Mouse (Mus musculus): ENCODE data around the gene Mroh2a. TPM values are rescaled to one million over a fixed set of nuclear protein-coding genes. Genes with fewer than 3 reads are reported as not detected.

Mroh2a gene
- polyA plus RNA-seq, 2 experiments = under 0.01 to 0.38 TPM

- no peak overlapping the region for H3K4me3 ChIP-seq (ENCODE audit: insufficient read depth in 1 of 2, low read depth in 2 of 2, low read length in 2 of 2)
- ATAC-seq (ENCODE audit: insufficient read depth) (no peak), DNase-seq (ENCODE audit: low read depth in 3 of 3, low spot score in 3 of 3) (no peak)
- H3K4me1 ChIP-seq (replicated peaks; ENCODE audit: control insufficient read depth in 2 of 2, insufficient read depth in 2 of 2, low read length in 1 of 2) = peaks cover 6 to 31% of the 10 kb centered on the region in 2 experiments; a peak in 3 of 4 replicates
- 78% methylated on average over 7 of the region's 7 CpGs for WGBS (ENCODE audit: insufficient replicate concordance)
- no peak overlapping the region for H3K4me2 ChIP-seq (ENCODE audit: low read depth)
- no peaks in the 10 kb centered on the region for H3K27me3 ChIP-seq (ENCODE audit: control insufficient read depth, insufficient read depth, low read length)
- no peak overlapping the region for H3K27ac ChIP-seq
- no peaks in the 10 kb centered on the region for H3K9me3 ChIP-seq (ENCODE audit: control insufficient read depth, low read length)
- peaks cover 83% of the 10 kb centered on the region for H3K36me3 ChIP-seq (replicated peaks; ENCODE audit: control insufficient read depth, insufficient read depth, low read depth)
- H3K9ac ChIP-seq (replicated peaks) = no peak overlapping the region
- TF ChIP-seq CTCF (IDR thresholded peaks at IDR 0.05; ENCODE audit: low read depth) = no peak
- TF ChIP-seq EP300 (IDR thresholded peaks at IDR 0.05; ENCODE audit: low read depth) = no peak
Observed at GRCm38 (mm10) chr1:88264237-88264868, 37.6 kb downstream of the Mroh2a start.

GRCm38 (mm10) chr1:88264869-88265240 is 38.1 kb downstream of the Mroh2a start:
- no peak for DNase-seq (ENCODE audit: low read depth in 3 of 3, low spot score in 3 of 3)
- H3K4me3 ChIP-seq (ENCODE audit: insufficient read depth in 1 of 2, low read depth in 2 of 2, low read length in 2 of 2) = no peak overlapping the region
- no peaks in the 10 kb centered on the region for H3K9me3 ChIP-seq (ENCODE audit: control insufficient read depth, low read length)
- TF ChIP-seq EP300 (IDR thresholded peaks at IDR 0.05; ENCODE audit: low read depth) (no peak), CTCF (IDR thresholded peaks at IDR 0.05; ENCODE audit: low read depth) (no peak)
- H3K9ac ChIP-seq (replicated peaks) = no peak overlapping the region
- 69% methylated on average over 4 of the region's 4 CpGs for WGBS (ENCODE audit: insufficient replicate concordance)
- H3K27me3 ChIP-seq (ENCODE audit: control insufficient read depth, insufficient read depth, low read length) = no peaks in the 10 kb centered on the region
- H3K27ac ChIP-seq = no peak overlapping the region
- ATAC-seq (ENCODE audit: insufficient read depth) = no peak
- H3K4me1 ChIP-seq (replicated peaks; ENCODE audit: control insufficient read depth in 2 of 2, insufficient read depth in 2 of 2, low read length in 1 of 2) = peaks cover 6 to 26% of the 10 kb centered on the region in 2 experiments; a peak in 3 of 4 replicates
- H3K4me2 ChIP-seq (ENCODE audit: low read depth) = no peak overlapping the region
- H3K36me3 ChIP-seq (replicated peaks; ENCODE audit: control insufficient read depth, insufficient read depth, low read depth) = peaks cover 88% of the 10 kb centered on the region

GRCm38 (mm10) chr1:88266123-88266522 is 39.3 kb downstream of the Mroh2a start:
- ATAC-seq (ENCODE audit: insufficient read depth) (no peak), DNase-seq (ENCODE audit: low read depth in 3 of 3, low spot score in 3 of 3) (no peak)
- Histone ChIP-seq H3K4me1 (replicated peaks; ENCODE audit: control insufficient read depth in 2 of 2, insufficient read depth in 2 of 2, low read length in 1 of 2) (peaks cover 0 to 14% of the 10 kb centered on the region in 2 experiments; a peak in 2 of 4 replicates), H3K27ac (no peak overlapping the region), H3K4me2 (ENCODE audit: low read depth) (no peak overlapping the region), H3K27me3 (ENCODE audit: control insufficient read depth, insufficient read depth, low read length) (no peaks in the 10 kb centered on the region), H3K9ac (replicated peaks) (no peak overlapping the region), H3K9me3 (ENCODE audit: control insufficient read depth, low read length) (no peaks in the 10 kb centered on the region), H3K36me3 (replicated peaks; ENCODE audit: control insufficient read depth, insufficient read depth, low read depth) (peaks cover 89% of the 10 kb centered on the region), H3K4me3 (ENCODE audit: insufficient read depth in 1 of 2, low read depth in 2 of 2, low read length in 2 of 2) (no peak overlapping the region)
- 82% methylated on average over 13 of the region's 13 CpGs for WGBS (ENCODE audit: insufficient replicate concordance)
- TF ChIP-seq CTCF (IDR thresholded peaks at IDR 0.05; ENCODE audit: low read depth) = no peak
- no peak for TF ChIP-seq EP300 (IDR thresholded peaks at IDR 0.05; ENCODE audit: low read depth)

- no peak for TF ChIP-seq CTCF (IDR thresholded peaks at IDR 0.05; ENCODE audit: low read depth)
- no peak for TF ChIP-seq EP300 (IDR thresholded peaks at IDR 0.05; ENCODE audit: low read depth)
- Histone ChIP-seq H3K9me3 (ENCODE audit: control insufficient read depth, low read length) (no peaks in the 10 kb centered on the region), H3K4me1 (replicated peaks; ENCODE audit: control insufficient read depth in 2 of 2, insufficient read depth in 2 of 2, low read length in 1 of 2) (peaks cover 0 to 1% of the 10 kb centered on the region in 2 experiments; a peak in 1 of 4 replicates), H3K9ac (replicated peaks) (no peak overlapping the region), H3K27ac (no peak overlapping the region), H3K4me2 (ENCODE audit: low read depth) (no peak overlapping the region), H3K36me3 (replicated peaks; ENCODE audit: control insufficient read depth, insufficient read depth, low read depth) (peaks cover 91% of the 10 kb centered on the region), H3K4me3 (ENCODE audit: insufficient read depth in 1 of 2, low read depth in 2 of 2, low read length in 2 of 2) (no peak overlapping the region), H3K27me3 (ENCODE audit: control insufficient read depth, insufficient read depth, low read length) (no peaks in the 10 kb centered on the region)
- no peak for DNase-seq (ENCODE audit: low read depth in 3 of 3, low spot score in 3 of 3)
- ATAC-seq (ENCODE audit: insufficient read depth) = no peak
- 85% methylated on average over 6 of the region's 6 CpGs for WGBS (ENCODE audit: insufficient replicate concordance)
Observed at GRCm38 (mm10) chr1:88267489-88267888, 40.7 kb downstream of the Mroh2a start.

- H3K27me3 ChIP-seq (ENCODE audit: control insufficient read depth, insufficient read depth, low read length) = no peaks in the 10 kb centered on the region
- DNase-seq (ENCODE audit: low read depth in 3 of 3, low spot score in 3 of 3) = no peak
Observed at GRCm38 (mm10) chr1:88268070-88268469, 41.3 kb downstream of the Mroh2a start.

More at GRCm38 (mm10) chr1:88268070-88268469, 41.3 kb downstream of the Mroh2a start:
- no peak for TF ChIP-seq CTCF (IDR thresholded peaks at IDR 0.05; ENCODE audit: low read depth)
- TF ChIP-seq EP300 (IDR thresholded peaks at IDR 0.05; ENCODE audit: low read depth) = no peak
- H3K9me3 ChIP-seq (ENCODE audit: control insufficient read depth, low read length) = no peaks in the 10 kb centered on the region
- peaks cover 91% of the 10 kb centered on the region for H3K36me3 ChIP-seq (replicated peaks; ENCODE audit: control insufficient read depth, insufficient read depth, low read depth)
- no peak overlapping the region for H3K27ac ChIP-seq
- 74% methylated on average over 6 of the region's 6 CpGs for WGBS (ENCODE audit: insufficient replicate concordance)
- H3K9ac ChIP-seq (replicated peaks) = no peak overlapping the region
- no peaks in the 10 kb centered on the region for H3K4me1 ChIP-seq (replicated peaks; ENCODE audit: control insufficient read depth in 2 of 2, insufficient read depth in 2 of 2, low read length in 1 of 2)
- no peak overlapping the region for H3K4me2 ChIP-seq (ENCODE audit: low read depth)
- H3K4me3 ChIP-seq (ENCODE audit: insufficient read depth in 1 of 2, low read depth in 2 of 2, low read length in 2 of 2) = no peak overlapping the region
- no peak for ATAC-seq (ENCODE audit: insufficient read depth)
